Mouse (Mus musculus) activated CD4-positive, CD25-positive, alpha-beta regulatory T cell, adult 9 weeks (primary cell): Measurements from ENCODE around the gene Prelid1. TPM values are rescaled to one million over a fixed set of nuclear protein-coding genes. Genes with fewer than 3 reads are reported as not detected.

Experiments
- polyA plus RNA-seq: library from polyadenylated mRNA; unstranded; fragments of 100-300 nt; shearing (Covaris generic); gene quantifications from one replicate; pipeline ENCODE4 v1.2.1, GENCODE M21; 2017

The Prelid1 gene
- 449 TPM for polyA plus RNA-seq

GRCm38 (mm10) chr13:55319931-55320533 lies at the start of gene Prelid1:
TSS of gene Prelid1 (plus strand) at chr13:55320500.

GRCm38 (mm10) chr13:55321434-55322129 lies 1.3 kb downstream of the Prelid1 start, which contains the start of gene Rab24:
TSS of gene Rab24 (minus strand) at chr13:55321946.

GRCm38 (mm10) chr13:55329683-55330566 lies 9.6 kb downstream of the Prelid1 start, which contains the start of gene Mxd3:
TSS of gene Mxd3 (minus strand) at chr13:55329823.

GRCm38 (mm10) chr13:55362453-55363060 lies 42.3 kb downstream of the Prelid1 start, which contains the start of gene Lman2:
TSS of gene Lman2 (minus strand) at chr13:55362783.

GRCm38 (mm10) chr13:55369531-55370114 lies 49.3 kb downstream of the Prelid1 start, which contains the start of gene Rgs14:
TSS of gene Rgs14 (plus strand) at chr13:55369732.

Other genes with a start within 250 kb of the Prelid1 start
- gene Uimc1, start 220.2 kb upstream of the Prelid1 start, polyA plus RNA-seq: 69.7 TPM
- gene Zfp346, start 215.2 kb upstream of the Prelid1 start, polyA plus RNA-seq: 38.6 TPM
- gene Gm17617, start 187.0 kb upstream of the Prelid1 start, polyA plus RNA-seq: not detected
- not detected for gene Fgfr4, start 167.9 kb upstream of the Prelid1 start, polyA plus RNA-seq
- gene Nsd1, start 110.7 kb upstream of the Prelid1 start, polyA plus RNA-seq: 98.2 TPM
- 17.2 TPM for gene Rab24, start 1.4 kb downstream of the Prelid1 start, polyA plus RNA-seq
- gene Mxd3, start 9.3 kb downstream of the Prelid1 start, polyA plus RNA-seq: 5.0 TPM
- 166 TPM for gene Lman2, start 42.3 kb downstream of the Prelid1 start, polyA plus RNA-seq
- 174 TPM for gene Rgs14, start 49.2 kb downstream of the Prelid1 start, polyA plus RNA-seq
- gene Slc34a1, start 77.7 kb downstream of the Prelid1 start, polyA plus RNA-seq: not detected
- gene Pfn3, start 94.7 kb downstream of the Prelid1 start, polyA plus RNA-seq: not detected
- not detected for gene F12, start 106.3 kb downstream of the Prelid1 start, polyA plus RNA-seq
- 17.4 TPM for gene Grk6, start 124.6 kb downstream of the Prelid1 start, polyA plus RNA-seq
- not detected for gene Prr7, start 143.8 kb downstream of the Prelid1 start, polyA plus RNA-seq
- gene Dbn1, start 167.6 kb downstream of the Prelid1 start, polyA plus RNA-seq: not detected
- gene Pdlim7, start 193.2 kb downstream of the Prelid1 start, polyA plus RNA-seq: 13.1 TPM
- gene Dok3, start 208.8 kb downstream of the Prelid1 start, polyA plus RNA-seq: 2.8 TPM
- gene Ddx41, start 216.2 kb downstream of the Prelid1 start, polyA plus RNA-seq: 88.4 TPM